Mouse (Mus musculus) cerebellum, adult 11-12 months (tissue): ENCODE measurements around the gene Olfr364-ps1.

Experiments
- DNase-seq: peaks from one replicate; pipeline ENCODE4 v3.0.0; 2022

The Olfr364-ps1 gene

DNA sequence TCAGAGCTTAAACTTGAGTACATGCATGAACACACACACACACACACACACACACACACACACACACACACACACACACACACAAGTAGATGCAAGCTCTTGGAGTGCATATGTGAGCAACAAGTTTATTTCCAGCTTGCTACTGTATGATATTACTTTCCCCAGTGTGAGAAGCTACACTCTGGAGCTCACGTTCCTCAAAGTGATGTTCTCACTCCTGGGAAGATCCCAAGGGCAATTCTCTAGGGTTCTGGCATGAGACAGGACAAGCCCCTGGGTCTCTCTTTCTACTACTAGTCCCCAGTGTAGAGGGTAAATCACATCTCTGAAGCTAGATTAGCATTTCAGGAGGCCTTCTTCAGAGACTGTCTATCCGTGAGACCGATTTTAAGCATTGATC is at the start of gene Olfr364-ps1:
Gene Olfr364-ps1, plus strand, starts transcription at position 301 of the 400 bp plus-strand sequence.
- DNase-seq = no peak

DNA sequence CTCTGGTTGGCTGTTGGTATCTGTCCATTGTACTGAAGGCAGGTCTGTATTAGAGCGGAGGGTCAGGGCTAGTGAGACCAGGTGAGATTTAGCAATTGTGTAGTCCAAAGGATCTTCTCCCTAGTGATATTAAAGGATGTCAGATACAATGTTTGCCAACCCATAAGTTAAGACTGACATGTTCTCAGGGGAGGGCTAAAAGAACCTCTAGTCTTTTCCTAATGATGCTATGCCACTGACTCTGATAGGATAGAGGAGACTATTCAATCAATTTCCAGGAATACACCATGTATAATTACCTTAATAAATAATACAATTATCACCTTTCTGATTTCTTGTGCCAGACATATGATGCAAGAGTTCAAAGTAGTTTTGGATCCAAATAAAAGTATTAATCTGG is 21.3 kb upstream of the Olfr364-ps1 start, which contains the start of gene Olfr362:
Gene Olfr362, minus strand, starts transcription at position 101 of the 400 bp plus-strand sequence.
- DNase-seq = no peak

DNA sequence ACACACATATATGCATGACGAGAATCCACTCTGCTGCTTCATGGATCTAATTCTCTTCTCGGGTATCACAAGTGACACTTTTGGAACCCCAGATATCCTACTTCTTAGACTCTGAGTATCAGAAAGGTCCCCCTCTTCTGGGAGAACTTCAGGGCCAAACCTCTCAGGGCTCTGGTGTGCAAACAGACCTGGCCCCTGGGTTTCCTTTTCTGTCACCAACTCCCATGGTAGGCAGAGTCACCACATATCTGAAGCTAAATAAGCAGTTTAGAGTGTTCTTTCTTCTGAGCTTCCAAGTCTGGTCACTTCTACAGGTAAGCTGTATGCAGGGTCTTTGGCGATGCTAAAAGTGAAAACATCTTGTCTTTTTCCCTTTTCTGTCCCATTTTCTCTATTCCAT is 48.8 kb downstream of the Olfr364-ps1 start, which contains the start of gene Olfr365:
Gene Olfr365, plus strand, starts transcription at position 301 of the 400 bp plus-strand sequence.
- no peak for DNase-seq
